Mouse (Mus musculus) heart, embryonic 14.5 days (tissue): Measurements from ENCODE around the gene Dock2. TPM values are rescaled to one million over a fixed set of nuclear protein-coding genes. Genes with fewer than 3 reads are reported as not detected.

Source experiments
- ATAC-seq: fragments of 200-750 bp; cut with Nextera tagmentation; 2 replicates; pipeline ENCODE4 v1.8.0; 2017; ENCODE audit warnings: low read depth, moderate TSS enrichment; ENCODE audit not compliant: insufficient number of reproducible peaks, insufficient read depth, low FRiP score
- H3K27ac ChIP-seq, 2 experiments: fragments of 200-500 bp in 1 of 2; fragments of 300-500 bp in 1 of 2; sonication (generic) in 1 of 2; replicated peaks in 1 of 2; 2 replicates each; pipeline ENCODE4 v1.5.1; 2012 to 2014; ENCODE audit warnings: low read depth in 2 of 2, low read length in 2 of 2, control low read depth in 1 of 2, mild to moderate bottlenecking in 1 of 2, mixed read lengths in 1 of 2; ENCODE audit not compliant: control insufficient read depth in 1 of 2, insufficient read depth in 1 of 2
- H3K27me3 ChIP-seq: fragments of 300-500 bp; sonication (generic); 2 replicates; pipeline ENCODE4 v1.6.1; 2014; ENCODE audit warnings: mild to moderate bottlenecking, low read length, control low read depth; ENCODE audit not compliant: control insufficient read depth, insufficient read depth
- H3K36me3 ChIP-seq: fragments of 300-500 bp; sonication (generic); 2 replicates; pipeline ENCODE4 v1.6.1; 2014; ENCODE audit warnings: mild to moderate bottlenecking, control low read depth, low read length, mixed read lengths; ENCODE audit not compliant: control insufficient read depth, insufficient read depth
- H3K4me1 ChIP-seq, 2 experiments: fragments of 200-500 bp in 1 of 2; fragments of 300-500 bp in 1 of 2; sonication (generic) in 1 of 2; 2 replicates each; pipeline ENCODE4 v1.6.1; 2012 to 2014; ENCODE audit warnings: low read length in 2 of 2, control low read depth in 1 of 2, mixed read lengths in 1 of 2; ENCODE audit not compliant: control insufficient read depth in 2 of 2, insufficient read depth in 2 of 2
- H3K4me2 ChIP-seq: fragments of 300-500 bp; sonication (generic); 2 replicates; pipeline ENCODE4 v1.6.1; 2014; ENCODE audit warnings: mild to moderate bottlenecking, low read length
- H3K4me3 ChIP-seq, 2 experiments: fragments of 200-500 bp in 1 of 2; fragments of 300-500 bp in 1 of 2; sonication (generic) in 1 of 2; 2 replicates each; pipeline ENCODE4 v1.5.1; 2012 to 2014; ENCODE audit warnings: low read length in 2 of 2, mild to moderate bottlenecking in 2 of 2, control low read depth in 1 of 2, low read depth in 1 of 2, moderate library complexity in 1 of 2; ENCODE audit not compliant: control insufficient read depth in 1 of 2, insufficient read depth in 1 of 2
- H3K9ac ChIP-seq: fragments of 300-500 bp; sonication (generic); 2 replicates; pipeline ENCODE4 v1.6.1; 2014; ENCODE audit warnings: mild to moderate bottlenecking, low read length
- H3K9me3 ChIP-seq: fragments of 300-500 bp; sonication (generic); 2 replicates; pipeline ENCODE4 v1.6.1; 2016; ENCODE audit warnings: low read length, control low read depth; ENCODE audit not compliant: control insufficient read depth
- WGBS: fragments of 180-500 bp; shearing (Covaris S2); extraction: QIAGEN DNeasy Blood & Tissue Kit; methylation state at CpG from one replicate; pipeline ENCODE4 v1.1.7; 2014; 5-methylcytosine and 5-hydroxymethylcytosine counted together
- polyA plus RNA-seq: library from polyadenylated mRNA; unstranded; fragments of >200 nt; fragmentation: Nextera tagmentation; extraction: Ambion mirVana; gene quantifications from 2 replicates; pipeline ENCODE4 v1.2.1, GENCODE M21; 2014

Dock2 gene
- polyA plus RNA-seq, 1 experiment from 2014 or later, result 1.6 TPM

- Histone ChIP-seq H3K4me3 (no peak overlapping the region), H3K27me3 (no peaks in the 10 kb centered on the region), H3K4me2 (no peak overlapping the region), H3K9me3 (no peaks in the 10 kb centered on the region), H3K36me3 (no peaks in the 10 kb centered on the region), H3K9ac (no peak overlapping the region), H3K27ac (no peak overlapping the region), H3K4me1 (no peaks in the 10 kb centered on the region)
- ATAC-seq, result no peak
- 78% methylated on average over 4 of the region's 4 CpGs for WGBS
Observed at GRCm38 (mm10) chr11:34777529-34777928, 6.2 kb downstream of the Dock2 start.

DNA sequence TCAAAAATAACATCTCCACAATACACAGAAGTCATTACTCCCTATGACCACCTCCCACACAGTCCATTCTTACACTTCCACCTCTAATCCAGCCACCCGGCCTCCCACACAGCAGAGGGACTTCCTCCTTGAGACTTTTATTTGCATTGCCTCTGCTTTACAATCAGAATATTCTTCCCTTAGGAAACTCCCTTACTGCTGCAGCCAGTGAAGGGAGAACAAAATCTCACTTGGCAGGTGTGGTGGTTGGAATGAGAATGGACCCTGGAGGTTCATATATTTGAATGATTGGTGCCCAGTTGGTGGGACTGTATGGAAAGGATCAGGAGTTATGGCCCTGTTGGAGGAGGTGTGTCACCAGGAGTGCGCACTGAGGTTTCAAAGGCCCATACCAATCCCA is 7.6 kb downstream of the Dock2 start:
- no peaks in the 10 kb centered on the region for H3K9me3 ChIP-seq
- H3K4me1 ChIP-seq, result no peaks in the 10 kb centered on the region
- H3K27ac ChIP-seq, result no peak overlapping the region
- no peak overlapping the region for H3K4me2 ChIP-seq
- H3K36me3 ChIP-seq, result no peaks in the 10 kb centered on the region
- 62% methylated on average over 2 of the region's 2 CpGs for WGBS
- H3K9ac ChIP-seq, result no peak overlapping the region
- H3K27me3 ChIP-seq, result no peaks in the 10 kb centered on the region
- no peak overlapping the region for H3K4me3 ChIP-seq
- ATAC-seq, result no peak

DNA sequence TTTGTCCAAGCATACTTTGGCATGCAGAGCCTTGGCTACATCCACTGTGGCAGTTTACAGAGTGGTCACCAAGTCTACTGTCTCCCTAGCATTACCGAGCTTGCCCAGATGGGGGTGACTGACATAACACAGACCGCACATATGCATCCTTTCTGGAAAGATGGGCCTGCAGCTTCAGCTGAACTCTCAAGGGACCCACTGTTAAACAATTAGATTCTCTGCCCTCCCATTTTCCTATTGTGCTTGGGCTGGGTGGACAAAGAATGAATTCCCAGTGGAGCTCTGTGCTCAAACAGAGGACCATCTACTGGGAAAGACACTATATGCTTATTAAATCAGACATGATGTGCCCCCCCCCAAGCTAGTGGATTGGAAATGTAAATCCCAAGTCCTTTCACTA is 9.1 kb downstream of the Dock2 start:
- Histone ChIP-seq H3K4me2 (no peak overlapping the region), H3K4me1 (no peaks in the 10 kb centered on the region), H3K36me3 (no peaks in the 10 kb centered on the region), H3K27me3 (no peaks in the 10 kb centered on the region), H3K27ac (no peak overlapping the region), H3K9ac (no peak overlapping the region), H3K9me3 (no peaks in the 10 kb centered on the region), H3K4me3 (no peak overlapping the region)
- 64% methylated on average over 2 of the region's 2 CpGs for WGBS
- no peak for ATAC-seq

GRCm38 (mm10) chr11:34773304-34773895 is 10.3 kb downstream of the Dock2 start:
- Histone ChIP-seq H3K4me1 (no peaks in the 10 kb centered on the region), H3K36me3 (no peaks in the 10 kb centered on the region), H3K27me3 (no peaks in the 10 kb centered on the region), H3K4me3 (no peak overlapping the region), H3K27ac (no peak overlapping the region), H3K4me2 (no peak overlapping the region), H3K9ac (no peak overlapping the region), H3K9me3 (no peaks in the 10 kb centered on the region)
- WGBS, result 77% methylated on average over 9 of the region's 9 CpGs
- ATAC-seq, result no peak

GRCm38 (mm10) chr11:34771221-34771986 is 12.3 kb downstream of the Dock2 start:
- no peak overlapping the region for H3K4me3 ChIP-seq
- no peak; the same call in 1 of the 2 replicates for ATAC-seq
- H3K27ac ChIP-seq, result no peak overlapping the region
- no peak overlapping the region for H3K4me2 ChIP-seq
- H3K27me3 ChIP-seq, result no peaks in the 10 kb centered on the region
- H3K9me3 ChIP-seq, result no peaks in the 10 kb centered on the region
- 54% methylated on average over 12 of the region's 12 CpGs for WGBS
- no peaks in the 10 kb centered on the region for H3K4me1 ChIP-seq
- H3K9ac ChIP-seq, result no peak overlapping the region
- no peaks in the 10 kb centered on the region for H3K36me3 ChIP-seq

DNA sequence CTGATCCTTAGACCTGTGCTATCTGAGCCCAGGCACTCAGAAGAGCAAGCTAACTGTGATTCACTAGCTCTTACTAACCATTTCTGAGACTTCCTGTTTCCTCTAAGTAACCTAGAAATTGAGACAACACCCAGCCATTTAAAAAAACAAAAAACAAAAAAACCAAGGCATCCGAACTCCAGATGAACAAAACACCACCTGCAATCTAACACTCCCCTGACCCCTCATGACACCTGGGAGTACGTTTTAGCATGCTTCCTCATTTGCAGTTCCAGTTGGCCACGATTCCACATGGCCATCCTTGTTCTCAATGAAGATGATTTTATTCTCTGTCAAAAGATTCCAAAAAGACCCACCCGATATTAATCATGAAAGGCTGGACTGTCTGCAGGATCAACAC is 13.0 kb downstream of the Dock2 start:
- Histone ChIP-seq H3K9ac (no peak overlapping the region), H3K27me3 (no peaks in the 10 kb centered on the region), H3K27ac (no peak overlapping the region), H3K9me3 (no peaks in the 10 kb centered on the region), H3K4me2 (no peak overlapping the region), H3K4me3 (no peak overlapping the region), H3K4me1 (no peaks in the 10 kb centered on the region), H3K36me3 (no peaks in the 10 kb centered on the region)
- WGBS, result 70% methylated on average over 4 of the region's 4 CpGs
- no peak for ATAC-seq

DNA sequence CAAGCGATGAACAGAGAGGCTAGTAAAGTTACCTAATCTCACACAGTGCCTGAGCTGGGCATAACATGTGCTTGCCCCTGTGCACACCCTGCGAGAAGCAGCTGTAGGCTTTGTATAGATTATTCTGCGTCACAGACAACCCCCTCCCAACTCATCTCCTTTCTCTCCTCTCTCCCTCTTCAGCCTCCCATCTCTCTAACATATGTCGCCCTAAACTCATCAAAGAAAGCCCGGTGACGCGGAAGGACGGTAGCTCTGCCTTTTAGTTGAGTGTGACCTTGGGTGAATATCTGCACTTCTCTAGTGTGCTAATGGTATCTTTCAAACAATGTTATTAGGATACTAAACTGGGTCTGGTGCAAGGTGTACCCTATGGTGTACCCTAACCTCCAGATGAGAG is 13.7 kb downstream of the Dock2 start:
- Histone ChIP-seq H3K27me3 (no peaks in the 10 kb centered on the region), H3K4me2 (no peak overlapping the region), H3K27ac (no peak overlapping the region), H3K4me3 (no peak overlapping the region), H3K9me3 (no peaks in the 10 kb centered on the region), H3K9ac (no peak overlapping the region), H3K36me3 (no peaks in the 10 kb centered on the region), H3K4me1 (no peaks in the 10 kb centered on the region)
- WGBS, result 89% methylated on average over 8 of the region's 8 CpGs
- ATAC-seq, result no peak

DNA sequence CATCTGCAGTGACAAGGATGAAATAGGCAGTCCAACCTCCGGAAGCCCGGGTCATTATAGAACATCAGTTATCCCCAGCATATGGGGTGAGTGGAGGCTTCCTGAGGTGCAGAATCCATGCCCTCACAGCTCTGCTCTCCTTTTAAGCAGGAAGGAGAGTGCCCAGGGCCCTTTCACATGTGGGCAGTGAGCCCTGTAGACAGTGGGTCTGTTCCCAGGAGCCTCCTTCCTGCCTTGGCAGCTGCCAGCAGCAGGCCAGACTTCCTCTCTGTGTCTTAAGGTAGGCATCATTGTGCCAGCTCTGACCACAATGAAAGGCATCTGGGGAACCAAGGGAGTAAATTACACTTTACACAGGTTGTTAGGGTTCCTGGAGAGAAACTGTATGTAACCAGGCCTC is 14.3 kb downstream of the Dock2 start:
- Histone ChIP-seq H3K27me3 (no peaks in the 10 kb centered on the region), H3K9me3 (no peaks in the 10 kb centered on the region), H3K27ac (no peak overlapping the region), H3K4me1 (no peaks in the 10 kb centered on the region), H3K9ac (no peak overlapping the region), H3K4me2 (no peak overlapping the region), H3K4me3 (no peak overlapping the region), H3K36me3 (no peaks in the 10 kb centered on the region)
- 78% methylated on average over 2 of the region's 2 CpGs for WGBS
- ATAC-seq, result no peak
